Mouse (Mus musculus): ENCODE measurements around the gene Ppm1m.

Ppm1m gene

DNA sequence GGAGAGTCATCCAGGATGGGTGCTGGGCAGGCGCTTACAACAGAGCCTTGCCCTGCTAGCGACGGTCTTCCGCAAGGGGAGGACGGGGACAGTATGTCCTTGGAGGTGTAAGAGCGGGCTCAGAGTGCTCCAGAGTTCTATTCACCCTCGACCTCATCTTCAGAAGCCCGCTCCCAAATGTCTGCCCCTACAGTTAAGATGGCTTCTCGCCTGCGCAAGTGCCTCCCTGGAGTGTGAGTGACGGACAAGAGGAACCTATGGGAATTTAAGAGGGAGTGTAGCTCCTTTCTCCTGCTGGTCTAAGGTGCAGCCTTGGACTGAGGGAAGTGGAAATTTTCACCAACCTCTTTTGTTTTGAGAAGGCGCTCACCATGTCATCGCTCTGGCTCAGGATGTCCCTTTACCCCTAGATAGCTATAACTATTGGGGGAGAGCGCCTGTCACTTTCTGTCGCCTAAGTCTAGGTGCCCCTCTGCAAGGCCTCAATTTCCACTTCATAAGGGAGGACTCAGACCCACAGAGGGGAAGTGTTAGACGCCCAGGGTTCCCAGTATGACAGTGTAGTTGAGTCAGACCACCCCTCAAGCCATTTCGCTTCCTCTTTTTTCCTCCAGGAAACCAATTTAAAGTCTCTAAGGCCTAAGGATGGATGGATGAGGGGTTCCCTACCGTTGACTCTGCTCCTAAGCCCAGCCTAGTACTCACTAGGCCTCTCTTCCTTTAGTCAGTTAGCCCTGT lies at the start of gene Ppm1m:
TSS of gene Ppm1m (minus strand) at position 212 of the 738 bp plus-strand sequence.
- DNase-seq = no peak

DNA sequence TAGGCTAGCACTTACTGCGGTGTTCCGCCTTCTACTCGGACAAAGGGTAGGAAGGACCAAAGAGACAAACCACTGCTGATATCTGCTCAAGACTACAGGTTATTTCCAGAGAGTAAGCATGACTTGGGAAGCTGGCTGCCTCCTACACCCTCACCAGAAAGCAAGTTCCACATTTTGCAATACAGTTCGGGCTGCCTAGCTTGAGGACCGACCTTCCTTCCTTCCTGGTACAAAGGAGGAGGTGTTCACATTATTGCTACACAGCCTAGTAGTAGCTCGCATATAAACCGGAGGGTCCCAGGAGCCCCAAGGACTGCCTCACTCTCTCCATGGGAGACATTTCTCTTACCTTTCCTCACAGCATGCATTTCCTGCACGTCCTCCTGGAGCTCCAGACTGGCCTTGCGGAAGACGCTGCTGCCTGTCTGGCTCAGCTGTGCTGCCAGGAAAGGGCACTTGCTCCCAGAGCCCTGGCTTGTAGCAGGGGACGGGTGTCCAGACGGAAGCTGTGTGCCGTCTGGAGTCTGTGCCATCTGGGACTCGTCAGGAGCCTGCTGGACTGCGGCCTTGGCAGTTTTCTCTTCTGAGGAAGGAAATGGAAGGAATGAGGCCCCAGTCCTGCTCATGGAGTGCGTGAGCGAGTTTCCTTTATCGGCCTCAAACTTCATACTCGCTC lies 43.4 kb upstream of the Ppm1m start:
- no peak for DNase-seq

GRCm38 (mm10) chr9:106241541-106242164 lies 42.1 kb upstream of the Ppm1m start:
- DNase-seq = no peak

DNA sequence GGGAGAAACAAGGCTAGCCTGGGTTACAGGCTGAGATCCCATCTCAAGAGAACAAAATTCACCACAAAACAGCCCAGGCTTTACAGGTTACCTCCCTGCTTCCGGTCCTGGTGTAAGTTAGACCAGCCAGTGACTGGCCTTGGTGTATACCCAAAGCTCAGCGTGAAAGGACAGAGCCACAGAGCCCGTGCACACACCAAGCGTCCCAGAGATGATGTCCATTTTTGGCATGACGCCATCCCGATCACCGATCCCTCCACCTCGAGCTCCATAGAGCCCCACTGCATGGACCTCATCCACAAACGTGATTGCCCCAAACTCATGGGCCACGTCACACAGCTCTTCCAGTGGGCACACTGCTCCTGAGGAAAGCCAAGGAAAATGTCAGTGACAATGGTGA lies 38.3 kb upstream of the Ppm1m start:
- DNase-seq = no peak

DNA sequence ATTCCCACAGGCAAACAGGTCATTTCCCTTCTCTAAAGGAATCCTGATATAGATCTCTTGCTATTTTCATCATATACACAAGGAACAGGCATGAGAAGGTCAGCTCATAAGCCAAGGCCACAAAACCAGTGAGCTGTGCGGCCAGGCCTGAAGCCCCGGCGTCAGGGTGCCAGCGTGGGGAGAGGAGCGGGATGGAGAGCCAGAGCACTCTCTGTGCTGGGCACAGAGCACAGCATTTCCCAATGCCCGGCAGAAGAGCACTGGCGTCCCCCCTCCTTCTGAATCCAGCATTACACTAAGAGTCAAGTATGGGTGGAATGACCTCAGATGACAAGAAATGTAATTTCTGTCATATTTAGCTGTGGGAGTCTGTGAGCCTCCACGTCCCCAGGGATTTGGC lies 37.9 kb upstream of the Ppm1m start:
- DNase-seq = no peak

DNA sequence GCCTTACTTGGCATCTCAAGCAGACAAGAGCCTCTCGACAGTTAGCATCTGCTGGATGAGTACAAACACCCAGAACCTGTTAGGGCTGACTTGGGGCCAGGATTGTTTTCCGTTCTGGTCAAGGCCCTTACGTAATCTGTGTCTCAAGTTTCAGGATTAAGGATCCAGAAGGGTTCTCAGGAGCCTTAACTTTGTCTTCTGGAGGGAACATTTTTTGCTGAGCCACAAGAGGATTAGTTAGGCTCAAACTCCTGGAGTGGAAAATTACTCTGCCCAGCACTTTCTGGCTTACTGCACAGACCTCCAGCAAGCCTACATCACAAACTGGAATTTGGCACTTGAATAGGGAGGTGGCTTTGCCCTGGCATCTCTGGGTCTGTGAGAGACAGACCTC lies 37.3 kb upstream of the Ppm1m start:
- no peak for DNase-seq

GRCm38 (mm10) chr9:106236156-106236817 lies 36.7 kb upstream of the Ppm1m start:
- no peak for DNase-seq

DNA sequence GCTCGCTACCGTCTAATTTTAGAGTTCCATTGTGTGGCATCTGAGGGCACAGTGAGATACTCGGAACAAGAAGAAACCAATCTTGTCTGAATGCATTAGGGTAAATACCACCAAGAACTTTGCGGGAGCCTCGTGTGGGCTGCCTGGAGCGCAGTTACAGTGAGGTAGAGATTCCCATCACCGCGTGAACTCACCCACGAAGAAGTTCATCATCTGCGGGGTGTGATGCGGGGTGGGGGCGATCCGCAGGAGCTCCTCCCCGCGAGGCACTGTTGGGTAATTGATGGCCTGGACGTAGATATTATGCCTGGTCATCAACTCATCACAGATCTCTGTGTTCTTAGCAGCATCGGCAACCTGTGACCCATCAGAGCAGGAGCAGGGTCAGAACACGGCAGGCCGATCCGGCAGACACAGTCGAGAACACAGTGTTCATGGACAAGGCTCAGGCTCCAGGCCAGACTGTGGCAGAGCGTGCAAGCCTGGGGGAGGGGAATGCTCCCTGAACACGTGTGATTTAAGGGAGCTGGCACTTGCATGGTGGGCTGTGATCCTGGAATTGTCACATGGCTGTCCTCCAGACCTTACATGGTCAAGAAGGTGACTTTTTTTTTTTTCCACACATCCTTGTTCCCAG lies 35.8 kb upstream of the Ppm1m start:
- no peak for DNase-seq

DNA sequence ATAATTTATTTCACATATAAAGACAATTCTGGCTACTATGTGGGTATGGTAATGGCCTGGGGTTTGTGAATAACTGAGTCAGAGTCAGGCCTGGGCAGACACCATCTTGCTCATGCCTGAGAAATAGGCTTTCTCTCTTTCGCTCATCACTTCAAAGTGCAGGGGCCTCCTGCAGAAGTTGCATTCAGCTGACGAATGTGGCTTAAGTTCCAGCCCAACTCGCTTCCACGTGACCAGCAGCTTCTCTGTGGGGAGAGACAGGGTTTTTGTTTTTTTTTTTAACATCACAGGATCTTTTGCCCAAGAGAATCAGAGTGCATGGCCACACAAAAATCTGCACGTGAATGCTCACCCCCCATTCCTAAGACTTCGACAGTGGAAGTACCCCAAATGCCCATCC lies 34.4 kb upstream of the Ppm1m start:
- DNase-seq = no peak

DNA sequence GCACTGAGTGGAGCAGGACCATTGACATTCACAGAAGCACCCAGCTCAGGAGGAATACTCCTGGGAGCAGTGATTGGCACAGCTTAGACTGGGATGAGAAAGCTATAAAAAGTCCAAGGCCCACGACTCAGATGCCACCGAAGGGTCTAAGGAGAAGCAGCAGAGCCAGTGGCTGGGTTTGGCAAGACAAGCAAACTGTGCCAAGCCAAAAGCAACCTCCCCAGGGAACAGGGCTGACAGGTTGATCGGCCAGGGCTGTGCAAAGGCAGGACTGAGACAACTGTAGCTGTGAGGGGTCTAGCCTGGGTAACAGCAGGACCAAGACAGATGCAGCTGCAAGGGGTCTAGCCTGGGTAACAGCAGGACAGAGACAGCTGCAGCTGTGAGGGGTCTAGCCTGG lies 33.4 kb upstream of the Ppm1m start:
- no peak for DNase-seq

DNA sequence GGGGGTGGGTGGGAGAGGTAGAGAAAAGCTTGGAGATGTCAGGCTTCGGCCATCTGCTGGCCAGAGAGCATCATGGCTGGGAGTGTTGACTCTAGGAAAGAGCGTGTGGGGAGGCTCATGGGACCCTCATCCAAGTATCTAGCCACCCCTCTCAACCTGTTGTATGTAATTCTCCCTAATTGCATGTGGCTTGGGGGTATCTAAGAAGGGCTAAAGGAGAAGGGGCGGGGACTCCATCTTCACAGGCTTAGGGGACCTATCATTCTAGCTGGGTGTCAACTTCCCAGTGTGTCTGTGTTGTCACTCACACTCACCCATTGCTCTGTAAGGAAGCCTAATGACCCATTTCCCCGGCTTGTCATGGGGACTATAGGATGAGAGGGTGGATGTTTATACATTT lies 32.3 kb upstream of the Ppm1m start:
- no peak for DNase-seq

GRCm38 (mm10) chr9:106231220-106231619 lies 31.7 kb upstream of the Ppm1m start:
- DNase-seq = no peak

DNA sequence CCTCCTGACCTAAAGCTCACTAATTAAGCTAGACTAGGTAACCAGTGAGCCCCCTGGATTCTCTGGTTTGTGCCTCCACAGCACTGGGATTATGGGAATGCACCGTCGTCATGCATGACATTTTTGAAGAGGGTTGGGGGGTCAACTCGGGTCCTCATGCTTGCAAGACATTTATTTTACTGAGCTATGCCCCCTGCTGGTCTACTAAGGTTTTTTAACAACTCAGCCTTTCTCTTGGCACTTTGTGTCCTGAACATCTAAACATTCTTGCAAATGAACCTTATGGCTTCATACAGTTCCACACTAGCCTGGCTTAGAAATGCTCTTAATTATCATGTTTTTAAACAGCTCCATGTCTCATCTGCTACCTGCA lies 31.2 kb upstream of the Ppm1m start:
- no peak for DNase-seq

- no peak for DNase-seq
These were observed 30.6 kb upstream of the Ppm1m start for GRCm38 (mm10) chr9:106230051-106230733.

DNA sequence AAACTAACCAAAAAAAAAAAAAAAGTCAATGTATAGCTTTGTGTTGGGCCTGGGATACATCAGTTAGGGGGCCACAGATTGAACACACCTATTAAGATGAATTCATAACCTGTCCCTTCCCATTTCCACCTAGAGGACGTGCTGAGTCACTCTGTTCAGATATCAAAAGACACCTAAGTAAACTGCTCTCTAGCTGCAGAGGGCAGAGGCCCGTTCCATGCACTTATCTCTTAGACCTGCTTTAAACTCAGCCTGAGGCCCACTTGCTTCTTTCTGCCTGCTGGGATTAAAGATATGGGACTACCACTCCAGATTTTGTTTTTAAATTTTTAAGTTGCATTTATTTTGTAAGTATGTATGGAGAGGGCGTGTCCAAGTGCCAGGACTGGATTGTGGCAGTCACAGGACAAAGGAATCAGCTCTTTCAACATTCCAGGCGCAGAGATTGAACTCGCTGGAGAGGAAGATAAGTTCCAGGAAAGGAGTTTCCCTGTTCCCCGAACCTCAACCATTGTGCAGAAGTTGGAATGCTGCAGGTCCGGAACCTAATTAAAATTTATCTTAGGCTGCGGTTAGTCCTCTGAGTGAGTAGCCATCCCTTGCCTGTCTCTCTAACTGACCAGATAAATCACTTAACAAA lies 28.4 kb upstream of the Ppm1m start:
- no peak for DNase-seq

DNA sequence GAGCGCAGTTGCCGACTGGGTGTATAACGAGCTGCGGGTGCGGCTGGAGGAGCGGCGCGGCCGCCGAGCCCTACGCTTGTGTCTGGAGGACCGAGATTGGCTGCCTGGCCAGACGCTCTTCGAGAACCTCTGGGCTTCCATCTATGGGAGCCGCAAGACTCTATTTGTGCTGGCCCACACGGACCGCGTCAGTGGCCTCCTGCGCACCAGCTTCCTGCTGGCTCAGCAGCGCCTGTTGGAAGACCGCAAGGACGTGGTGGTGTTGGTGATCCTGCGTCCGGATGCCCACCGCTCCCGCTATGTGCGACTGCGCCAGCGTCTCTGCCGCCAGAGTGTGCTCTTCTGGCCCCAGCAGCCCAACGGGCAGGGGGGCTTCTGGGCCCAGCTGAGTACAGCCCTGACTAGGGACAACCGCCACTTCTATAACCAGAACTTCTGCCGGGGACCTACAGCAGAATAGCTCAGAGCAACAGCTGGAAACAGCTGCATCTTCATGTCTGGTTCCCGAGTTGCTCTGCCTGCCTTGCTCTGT lies 26.7 kb upstream of the Ppm1m start:
- no peak for DNase-seq

- DNase-seq = no peak
These were observed 26.1 kb upstream of the Ppm1m start for GRCm38 (mm10) chr9:106225469-106226150.

DNA sequence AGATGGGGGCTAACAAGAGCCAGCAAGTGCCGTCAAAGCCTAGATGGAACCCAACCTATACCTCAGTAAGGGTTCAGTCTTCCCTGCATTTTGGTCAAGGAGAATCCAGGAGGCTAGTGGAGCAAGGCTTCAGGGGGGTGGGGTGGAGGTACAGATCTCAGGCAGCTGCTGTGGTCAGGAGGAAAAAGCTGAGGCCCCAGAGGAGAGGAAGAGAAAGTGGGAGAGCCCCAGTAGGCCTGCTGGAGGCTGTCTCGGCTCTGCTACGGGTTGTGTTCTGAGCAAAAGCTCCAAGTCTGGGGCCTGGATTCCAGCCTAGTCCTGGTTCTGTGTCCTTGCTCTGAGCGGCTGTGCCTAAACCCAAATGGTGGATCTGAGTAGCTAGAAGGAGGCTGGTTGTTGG lies 23.4 kb upstream of the Ppm1m start:
- no peak for DNase-seq

DNA sequence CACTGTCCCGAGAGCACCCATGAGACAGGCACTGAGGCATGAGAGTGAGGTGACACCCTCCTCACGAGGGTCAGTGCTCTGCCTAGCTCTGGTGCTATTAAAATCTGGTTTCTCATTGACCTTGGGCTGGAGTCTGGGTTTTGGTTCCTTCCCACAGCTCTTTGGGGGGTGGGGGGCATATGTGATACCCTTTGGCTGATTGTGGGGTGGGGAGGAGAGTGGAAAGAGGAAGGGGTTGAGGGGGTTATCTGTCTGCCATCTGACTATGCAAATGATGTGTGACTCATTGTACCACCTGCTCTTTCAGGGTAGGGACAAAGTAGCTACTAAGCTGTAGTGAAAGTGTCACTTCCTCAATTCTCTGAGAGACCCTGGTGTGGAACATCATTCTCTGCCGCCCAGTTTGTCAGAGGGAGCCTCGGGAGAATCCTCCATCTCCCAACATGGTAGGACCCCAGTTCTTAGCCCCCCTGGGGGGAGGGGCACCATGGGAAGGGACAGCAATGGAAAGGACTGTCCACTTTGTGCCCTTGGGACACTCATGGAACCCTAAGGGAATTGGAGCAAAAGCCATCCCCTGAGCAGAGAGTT lies 22.8 kb upstream of the Ppm1m start, which contains the start of gene Tlr9:
TSS of gene Tlr9 (plus strand) at position 338 of the 591 bp plus-strand sequence.
- no peak for DNase-seq

DNA sequence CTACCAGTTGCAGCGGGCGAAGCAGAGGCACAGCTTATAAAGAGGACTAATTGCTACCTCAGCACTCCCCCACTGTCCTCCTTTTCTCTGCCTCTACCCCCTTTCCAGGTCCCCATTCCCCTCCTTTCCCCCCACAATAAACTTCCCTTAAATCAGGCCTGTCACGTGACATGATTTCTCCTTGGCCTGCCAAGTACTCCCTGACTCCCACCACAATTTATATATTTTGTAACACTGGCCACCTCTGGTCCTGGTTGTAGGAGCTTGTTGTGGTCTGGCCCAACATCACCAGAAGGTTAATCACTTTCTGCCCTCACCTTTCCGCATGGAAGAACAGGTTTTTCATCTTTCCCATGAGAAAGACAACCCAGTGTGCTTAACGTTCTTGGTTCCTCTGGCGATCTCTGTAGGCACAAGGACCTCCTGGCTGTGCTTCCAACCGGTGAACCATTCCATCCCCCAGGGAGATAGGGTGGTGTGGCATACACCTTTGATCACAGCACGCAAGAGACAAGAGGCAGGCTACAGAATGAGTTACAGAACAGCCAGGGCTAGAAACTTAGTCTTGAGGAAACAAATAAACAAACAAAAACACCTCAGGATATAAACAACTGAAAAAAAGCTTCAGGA lies 21.5 kb upstream of the Ppm1m start:
- DNase-seq = no peak
